Mouse (Mus musculus) G1E-ER4 (cell line): ENCODE results near the gene Prrg2. TPM values are rescaled to one million over a fixed set of nuclear protein-coding genes. Genes with fewer than 3 reads are reported as not detected.

Experiments
- GATA1 ChIP-seq: IDR thresholded peaks from one replicate; pipeline ENCODE4 v1.8.0; 2012; ENCODE audit warnings: low read length, inconsistent platforms
- polyA plus RNA-seq: library from polyadenylated mRNA; stranded (reverse); fragments of >175 nt; gene quantifications from 2 replicates; pipeline ENCODE4 v1.2.3, GENCODE M21; 2012

Prrg2 gene
- polyA plus RNA-seq, 1 experiment: 34.7 TPM

DNA sequence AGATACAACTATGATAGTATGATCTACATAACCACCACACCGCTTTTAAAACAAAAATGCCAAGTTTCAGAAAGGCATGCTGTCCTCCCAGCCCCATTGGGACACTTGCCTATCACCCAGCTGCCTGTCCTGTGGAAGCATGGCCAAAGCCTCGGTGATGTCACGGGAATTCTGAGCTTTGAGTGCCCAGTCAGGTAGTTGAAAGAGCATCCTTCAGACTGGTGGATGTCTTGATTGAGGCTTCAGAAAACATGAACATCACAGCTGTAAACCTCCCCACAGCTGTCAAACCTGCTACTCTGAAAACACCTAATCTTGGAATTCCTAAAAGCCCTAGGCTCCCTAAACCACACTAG, 48.4 kb downstream of the Prrg2 start:
- TF ChIP-seq GATA1: no peak

GRCm38 (mm10) chr7:45013366-45014095, 48.9 kb downstream of the Prrg2 start:
- TF ChIP-seq GATA1: no peak

- no peak for TF ChIP-seq GATA1
Measured at GRCm38 (mm10) chr7:45012824-45013223, 49.7 kb downstream of the Prrg2 start.

DNA sequence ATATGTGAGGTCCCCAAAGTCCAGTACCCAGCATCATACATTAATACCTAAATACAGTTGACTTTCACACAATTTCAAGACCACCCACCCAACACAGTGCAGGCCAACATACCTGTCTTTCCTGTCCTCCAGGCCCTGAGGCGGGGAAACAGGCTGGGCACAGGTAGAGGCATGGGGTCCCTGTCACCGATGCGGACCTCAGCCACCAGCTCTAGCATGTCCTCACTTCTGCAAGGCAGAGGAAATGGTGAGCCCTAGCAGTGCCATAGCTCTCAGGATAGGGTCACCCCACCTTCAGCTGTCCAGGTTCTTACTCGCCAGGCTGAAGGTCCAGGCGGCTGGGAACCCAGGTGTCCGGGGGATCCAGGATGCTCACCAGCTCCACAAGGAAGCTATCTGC, 50.5 kb downstream of the Prrg2 start:
- TF ChIP-seq GATA1: no peak

- TF ChIP-seq GATA1: no peak
Measured at GRCm38 (mm10) chr7:45008411-45008810, 54.1 kb downstream of the Prrg2 start.

DNA sequence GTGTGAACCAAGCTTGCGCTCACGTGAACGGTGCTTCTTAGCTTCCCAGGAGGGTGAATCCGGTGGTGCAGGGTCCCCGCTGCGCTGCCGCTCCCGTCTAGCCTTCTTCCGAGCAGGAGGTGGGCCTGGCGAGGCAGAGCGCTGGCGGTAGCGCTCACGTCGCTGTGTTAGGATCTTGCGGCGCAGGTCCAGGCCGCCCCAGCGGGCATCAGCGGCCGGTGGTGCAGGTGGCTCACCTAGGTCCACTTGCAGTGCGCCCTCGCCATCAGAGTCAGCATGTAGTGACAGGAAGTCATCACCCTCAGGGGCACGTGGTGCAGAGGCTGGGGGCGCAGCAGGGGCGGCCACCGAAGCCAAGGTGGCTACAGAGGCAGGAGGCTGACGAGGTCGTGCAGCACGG, 54.6 kb downstream of the Prrg2 start:
- no peak for TF ChIP-seq GATA1

GRCm38 (mm10) chr7:45007141-45007540, 55.3 kb downstream of the Prrg2 start:
- TF ChIP-seq GATA1: no peak

DNA sequence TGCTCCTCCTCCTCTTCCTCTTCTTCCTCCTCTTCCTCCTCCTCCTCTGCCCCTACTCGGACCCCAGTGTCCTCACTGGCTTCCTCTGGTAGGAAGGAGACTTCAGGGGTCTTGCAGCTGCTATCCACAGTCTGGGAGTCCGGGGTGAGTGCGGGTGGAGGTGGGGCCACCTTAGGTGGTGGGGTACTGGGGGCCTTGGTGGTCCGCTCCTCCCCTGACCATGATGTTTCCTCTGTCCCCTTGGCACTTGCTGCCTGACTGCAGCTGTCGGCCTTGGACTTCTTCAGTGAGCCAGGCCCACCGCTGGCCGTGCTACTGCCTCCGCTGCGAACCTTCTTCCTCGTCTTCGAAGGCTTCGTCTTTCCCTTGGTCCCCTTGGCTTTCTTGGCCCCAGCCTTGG, 56.0 kb downstream of the Prrg2 start:
- no peak for TF ChIP-seq GATA1

GRCm38 (mm10) chr7:45005321-45005992, 57.0 kb downstream of the Prrg2 start:
- TF ChIP-seq GATA1: no peak

GRCm38 (mm10) chr7:45004546-45004945, 57.9 kb downstream of the Prrg2 start:
- TF ChIP-seq GATA1: no peak

Other genes with a start within 250 kb of the Prrg2 start
- gene Nup62, start 246.6 kb downstream of the Prrg2 start, polyA plus RNA-seq: 89.3 and 290 TPM in 2 replicates
- gene Il4i1, start 246.3 kb downstream of the Prrg2 start, polyA plus RNA-seq: 1.4 TPM in 2 replicates
- 545 and 546 TPM in 2 replicates for gene Atf5, start 246.0 kb downstream of the Prrg2 start, polyA plus RNA-seq
- 873 and 930 TPM in 2 replicates for gene Akt1s1, start 213.7 kb downstream of the Prrg2 start, polyA plus RNA-seq
- 87.2 and 126 TPM in 2 replicates for gene Tbc1d17, start 213.6 kb downstream of the Prrg2 start, polyA plus RNA-seq
- gene Pnkp, start 205.5 kb downstream of the Prrg2 start, polyA plus RNA-seq: 55.8 and 74.5 TPM in 2 replicates
- gene Ptov1, start 192.9 kb downstream of the Prrg2 start, polyA plus RNA-seq: 256 and 306 TPM in 2 replicates
- gene Med25, start 170.0 kb downstream of the Prrg2 start, polyA plus RNA-seq: 568 and 719 TPM in 2 replicates
- gene Fuz, start 166.6 kb downstream of the Prrg2 start, polyA plus RNA-seq: 67.3 and 78.5 TPM in 2 replicates
- 254 and 278 TPM in 2 replicates for gene Ap2a1, start 133.2 kb downstream of the Prrg2 start, polyA plus RNA-seq
- 0.16 TPM in 1 of 2 replicates, not detected in the other for gene Tsks, start 119.5 kb downstream of the Prrg2 start, polyA plus RNA-seq
- 1.2 and 1.9 TPM in 2 replicates for gene Cpt1c, start 87.8 kb downstream of the Prrg2 start, polyA plus RNA-seq
- gene Prmt1, start 76.1 kb downstream of the Prrg2 start, polyA plus RNA-seq: 142 and 234 TPM in 2 replicates
- gene Irf3, start 65.0 kb downstream of the Prrg2 start, polyA plus RNA-seq: 110 and 153 TPM in 2 replicates
- gene Bcl2l12, start 64.0 kb downstream of the Prrg2 start, polyA plus RNA-seq: 195 and 211 TPM in 2 replicates
- gene Scaf1, start 46.3 kb downstream of the Prrg2 start, polyA plus RNA-seq: 347 and 406 TPM in 2 replicates
- gene Rras, start 44.7 kb downstream of the Prrg2 start, polyA plus RNA-seq: 7.8 and 9.1 TPM in 2 replicates
- gene Prr12, start 9.8 kb downstream of the Prrg2 start, polyA plus RNA-seq: 123 and 149 TPM in 2 replicates
- gene Nosip, start 248 bp downstream of the Prrg2 start, polyA plus RNA-seq: 160 and 205 TPM in 2 replicates
- 1.2 and 1.8 TPM in 2 replicates for gene Rcn3, start 29.5 kb upstream of the Prrg2 start, polyA plus RNA-seq
- gene Fcgrt, start 41.2 kb upstream of the Prrg2 start, polyA plus RNA-seq: 0.04 TPM in 1 of 2 replicates, not detected in the other
- 236 and 428 TPM in 2 replicates for gene Rps11, start 61.8 kb upstream of the Prrg2 start, polyA plus RNA-seq
- gene Rpl13a, start 66.1 kb upstream of the Prrg2 start, polyA plus RNA-seq: 9,046 and 9,149 TPM in 2 replicates
- 1.5 and 3.9 TPM in 2 replicates for gene Gm45713, start 73.6 kb upstream of the Prrg2 start, polyA plus RNA-seq
- gene Flt3l, start 73.8 kb upstream of the Prrg2 start, polyA plus RNA-seq: 47.6 and 56.0 TPM in 2 replicates
- 93.6 and 96.2 TPM in 2 replicates for gene Pih1d1, start 91.6 kb upstream of the Prrg2 start, polyA plus RNA-seq
- 150 and 154 TPM in 2 replicates for gene Aldh16a1, start 91.9 kb upstream of the Prrg2 start, polyA plus RNA-seq
- 0.06 and 0.09 TPM in 2 replicates for gene Slc17a7, start 101.3 kb upstream of the Prrg2 start, polyA plus RNA-seq
- not detected in 2 replicates for gene Gfy, start 116.9 kb upstream of the Prrg2 start, polyA plus RNA-seq
- gene Pth2, start 118.3 kb upstream of the Prrg2 start, polyA plus RNA-seq: not detected in 2 replicates
- gene Ccdc155, start 142.2 kb upstream of the Prrg2 start, polyA plus RNA-seq: not detected in 2 replicates
- gene Dkkl1, start 149.5 kb upstream of the Prrg2 start, polyA plus RNA-seq: 0.13 TPM in 1 of 2 replicates, not detected in the other
- gene Tead2, start 153.1 kb upstream of the Prrg2 start, polyA plus RNA-seq: not detected in 2 replicates
- 96.2 and 133 TPM in 2 replicates for gene Cd37, start 176.4 kb upstream of the Prrg2 start, polyA plus RNA-seq
- not detected in 2 replicates for gene Slc6a16, start 178.4 kb upstream of the Prrg2 start, polyA plus RNA-seq
- not detected in 2 replicates for gene Slc6a21, start 214.8 kb upstream of the Prrg2 start, polyA plus RNA-seq